8 mouse cellular contexts compared by ENCODE assay signal in genomic region chr2:164832748-164833301, GRCm38 (mm10). TPM values are rescaled to one million over a fixed set of nuclear protein-coding genes. Genes with fewer than 3 reads are reported as not detected.
DNase-seq lines count a peak whose midpoint lies in the region; ATAC-seq and TF ChIP-seq lines count a peak whose summit lies in the region.

TSS of gene Ctsa (plus strand) at chr2:164832873.

- WGBS in embryonic facial prominence, embryonic 14.5 days: 1% methylated on average over 34 of the region's 35 CpGs
- under 1% methylated on average over 35 of the region's 35 CpGs for WGBS in heart, adult 2 months
- 1% methylated on average over 35 of the region's 35 CpGs for WGBS in kidney, adult 2 months
- WGBS in limb, embryonic 12.5 days: 1% methylated on average over 35 of the region's 35 CpGs
- under 1% methylated on average over 35 of the region's 35 CpGs for WGBS in midbrain, embryonic 14.5 days

- H3K79me2 ChIP-seq in heart, adult 2 months (replicated peaks; ENCODE audit: control insufficient read depth, insufficient read depth, low read length): no peaks in the 10 kb centered on the region

- no peaks in the 10 kb centered on the region for H3K27me3 ChIP-seq in embryonic facial prominence, embryonic 14.5 days (replicated peaks; ENCODE audit: control insufficient read depth, insufficient read depth, low read length)
- no peaks in the 10 kb centered on the region for H3K27me3 ChIP-seq in heart, adult 2 months (ENCODE audit: control insufficient read depth, insufficient read depth, low read length)
- no peaks in the 10 kb centered on the region for H3K27me3 ChIP-seq in kidney, adult 2 months (replicated peaks; ENCODE audit: control insufficient read depth, insufficient read depth, low read length)
- no peaks in the 10 kb centered on the region for H3K27me3 ChIP-seq in limb, embryonic 12.5 days
- H3K27me3 ChIP-seq in midbrain, embryonic 14.5 days (ENCODE audit: control insufficient read depth, insufficient read depth, low read length): no peaks in the 10 kb centered on the region

- TF ChIP-seq EP300 in heart, adult 2 months (IDR thresholded peaks at IDR 0.05; ENCODE audit: insufficient read depth, low read depth, low read length): 0 out of 2 replicates have a peak, but pooled peaks have one; percentile 39

- peak; percentile 90 for DNase-seq in 3T3-L1 (ENCODE audit: low read depth, low spot score)
- DNase-seq in adrenal gland, postnatal 36 days: peak; percentile 85 to 86
- peak; percentile 87 for DNase-seq in embryonic facial prominence, embryonic 14.5 days (ENCODE audit: low spot score)
- peak; percentile 86 to 87 for DNase-seq in heart, adult 2 months
- peak; percentile 81 for DNase-seq in kidney, adult 2 months
- DNase-seq in midbrain, embryonic 14.5 days: peak; percentile 83
- DNase-seq in spleen, adult 12 weeks (ENCODE audit: low spot score): peak; percentile 60

- TF ChIP-seq CTCF in heart, adult 2 months (IDR thresholded peaks at IDR 0.05): peak; percentile 85
- TF ChIP-seq CTCF in kidney, adult 2 months (conservative IDR thresholded peaks at IDR 0.05; ENCODE audit: insufficient read depth, insufficient read length, low read depth, low read length): peak; percentile 64

- no peaks in the 10 kb centered on the region for H3K9me3 ChIP-seq in embryonic facial prominence, embryonic 14.5 days (ENCODE audit: control insufficient read depth, low read length)
- no peaks in the 10 kb centered on the region for H3K9me3 ChIP-seq in limb, embryonic 12.5 days
- H3K9me3 ChIP-seq in midbrain, embryonic 14.5 days (ENCODE audit: control insufficient read depth, low read length): no peaks in the 10 kb centered on the region

- intact Hi-C loops in heart, adult 2 months (cut with DNase I): loop anchor here (1.0 to 10.0 kb wide), 3 partner anchors 48 to 202 kb away; partner anchors contain the start of genes Ncoa5 and Zfp335

- peak within 1 kb of the TSS; percentile 86 for H3K4me2 ChIP-seq in embryonic facial prominence, embryonic 14.5 days (ENCODE audit: low read depth, low read length)
- peak within 1 kb of the TSS; percentile 96 for H3K4me2 ChIP-seq in limb, embryonic 12.5 days
- peak within 1 kb of the TSS; percentile 99 for H3K4me2 ChIP-seq in midbrain, embryonic 14.5 days (ENCODE audit: low read length)

- H3K4me3 ChIP-seq in embryonic facial prominence, embryonic 14.5 days (ENCODE audit: low read depth, low read length): peak within 1 kb of the TSS; percentile 75
- peak within 1 kb of the TSS; percentile 92 for H3K4me3 ChIP-seq in heart, adult 2 months
- H3K4me3 ChIP-seq in kidney, adult 2 months (ENCODE audit: insufficient read depth, low read depth, low read length): peak within 1 kb of the TSS; percentile 71
- peak within 1 kb of the TSS; percentile 72 for H3K4me3 ChIP-seq in limb, embryonic 12.5 days (replicated peaks)
- H3K4me3 ChIP-seq in midbrain, embryonic 14.5 days (replicated peaks; ENCODE audit: low read depth, low read length): peak within 1 kb of the TSS; percentile 69

- TF ChIP-seq POLR2A in heart, adult 2 months (IDR thresholded peaks at IDR 0.05; ENCODE audit: insufficient read depth, low read depth, low read length): peak; percentile 56; the same call in 1 of the 2 replicates
- peak; percentile 9 for TF ChIP-seq POLR2A in kidney, adult 2 months (IDR thresholded peaks at IDR 0.05; ENCODE audit: low read depth, low read length)

- H3K4me1 ChIP-seq in embryonic facial prominence, embryonic 14.5 days (ENCODE audit: control insufficient read depth, insufficient read depth, low read length): 0 out of 2 replicates have a peak, but pooled peaks cover 4% of the 10 kb centered on the region
- H3K4me1 ChIP-seq in heart, adult 2 months (ENCODE audit: control insufficient read depth, insufficient read depth, low read length): peaks cover 7% of the 10 kb centered on the region
- 0 out of 2 replicates have a peak, but pooled peaks cover 3% of the 10 kb centered on the region for H3K4me1 ChIP-seq in kidney, adult 2 months (ENCODE audit: control insufficient read depth, insufficient read depth, low read length)
- H3K4me1 ChIP-seq in limb, embryonic 12.5 days (replicated peaks): peaks cover 19% of the 10 kb centered on the region
- peaks cover 17% of the 10 kb centered on the region for H3K4me1 ChIP-seq in midbrain, embryonic 14.5 days (ENCODE audit: control insufficient read depth, insufficient read depth, low read length)

- peak within 1 kb of the TSS; percentile 75 for H3K9ac ChIP-seq in embryonic facial prominence, embryonic 14.5 days (ENCODE audit: low read depth, low read length)
- peak within 1 kb of the TSS; percentile 81 for H3K9ac ChIP-seq in heart, adult 2 months (ENCODE audit: low read depth, low read length)
- peak within 1 kb of the TSS; percentile 69 for H3K9ac ChIP-seq in limb, embryonic 12.5 days (replicated peaks)
- H3K9ac ChIP-seq in midbrain, embryonic 14.5 days (replicated peaks; ENCODE audit: low read length): peak within 1 kb of the TSS; percentile 64

- peak; percentile 73 for ATAC-seq in embryonic facial prominence, embryonic 14.5 days (ENCODE audit: low read depth)
- ATAC-seq in limb, embryonic 12.5 days (ENCODE audit: insufficient number of reproducible peaks, insufficient read depth, low FRiP score, low TSS enrichment, low read depth): peak; percentile 27
- ATAC-seq in midbrain, embryonic 14.5 days (ENCODE audit: low FRiP score, low TSS enrichment): peak; percentile 65

- H3K27ac ChIP-seq in embryonic facial prominence, embryonic 14.5 days (replicated peaks; ENCODE audit: low read depth, low read length): peak within 1 kb of the TSS; percentile 87
- H3K27ac ChIP-seq in heart, adult 2 months: peak within 1 kb of the TSS; percentile 99
- H3K27ac ChIP-seq in kidney, adult 2 months (ENCODE audit: insufficient read depth, low read depth, low read length): peak within 1 kb of the TSS; percentile 76
- peak within 1 kb of the TSS; percentile 65 for H3K27ac ChIP-seq in limb, embryonic 12.5 days
- H3K27ac ChIP-seq in midbrain, embryonic 14.5 days (replicated peaks; ENCODE audit: low read depth, low read length): peak within 1 kb of the TSS; percentile 74

- H3K36me3 ChIP-seq in embryonic facial prominence, embryonic 14.5 days (ENCODE audit: control insufficient read depth, insufficient read depth, low read length): no peaks in the 10 kb centered on the region
- no peaks in the 10 kb centered on the region for H3K36me3 ChIP-seq in heart, adult 2 months (ENCODE audit: control insufficient read depth, insufficient read depth, low read length)
- H3K36me3 ChIP-seq in kidney, adult 2 months (ENCODE audit: control insufficient read depth, insufficient read depth, low read length): no peaks in the 10 kb centered on the region
- H3K36me3 ChIP-seq in limb, embryonic 12.5 days: peaks cover 34% of the 10 kb centered on the region
- H3K36me3 ChIP-seq in midbrain, embryonic 14.5 days (ENCODE audit: control insufficient read depth, insufficient read depth, low read length): peaks cover 18% of the 10 kb centered on the region

RNA-seq across cellular contexts. Expression of gene Ctsa, which starts in this region (rescaled TPM):
- total RNA-seq in adrenal gland, postnatal 36 days (2021): 100 to 1,000 TPM; 105 to 112 TPM
- polyA plus RNA-seq in embryonic facial prominence, embryonic 14.5 days (2014; fragmentation: Nextera tagmentation; extraction: Ambion mirVana): 140 and 154 TPM in 2 replicates
- 10 to 100 TPM; 94.3 to 99.8 TPM for total RNA-seq in heart, adult 2 months (2021)
- 200 and 232 TPM in 2 replicates for polyA plus RNA-seq in heart, adult 2 months (2012; rRNA removed)
- polyA plus RNA-seq in kidney, adult 2 months (2012; rRNA removed): 504 and 687 TPM in 2 replicates
- 103 and 107 TPM in 2 replicates for polyA plus RNA-seq in limb, embryonic 12.5 days (2016; fragmentation: Nextera tagmentation; extraction: Ambion mirVana)
- polyA plus RNA-seq in midbrain, embryonic 14.5 days (2014; fragmentation: Nextera tagmentation; extraction: Ambion mirVana): 77.1 and 88.2 TPM in 2 replicates

Comparison
In these comparisons a context has a peak if more than half of its experiments do, and no peak if none do; other contexts are left out.
1. Peak in every context shown above with its lines: DNase-seq, ATAC-seq, H3K4me3 ChIP-seq and H3K27ac ChIP-seq.